Mouse (Mus musculus) spleen, postnatal 36 days (tissue): Measurements from ENCODE around the gene Eef1akmt3.
A peak's percentile ranks its signal among the peaks of the same experiment; 100 is the strongest.

Experiments
- DNase-seq, 2 experiments: peaks; one replicate each; pipeline ENCODE4 v3.0.0; 2022; ENCODE audit warnings: low spot score in 2 of 2, mixed read lengths in 1 of 2

Gene Eef1akmt3

DNA sequence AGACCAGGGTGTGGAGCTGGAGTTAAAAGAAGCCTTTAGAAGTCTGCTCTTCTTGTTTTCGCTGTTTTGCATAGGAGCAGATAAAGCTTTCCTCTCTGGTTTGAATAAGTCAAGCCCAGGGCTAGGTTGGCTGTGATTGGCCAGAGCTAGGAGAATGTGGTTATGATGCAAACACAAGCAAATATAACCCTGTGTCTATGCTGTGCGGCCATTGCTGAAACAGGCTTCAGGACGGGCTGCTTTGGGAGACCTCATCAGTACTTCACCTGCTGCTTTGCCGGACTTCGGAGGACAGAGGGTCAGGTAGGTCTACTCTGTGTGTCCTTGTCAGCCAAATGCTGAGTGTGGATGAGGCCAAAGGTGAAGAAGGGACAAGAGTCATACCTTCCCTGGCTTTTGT lies 40.8 kb downstream of the Eef1akmt3 start, which contains the start of gene Avil:
Gene Avil (plus strand): TSS at position 181 of the 400 bp plus-strand sequence.
- DNase-seq, result no peak

DNA sequence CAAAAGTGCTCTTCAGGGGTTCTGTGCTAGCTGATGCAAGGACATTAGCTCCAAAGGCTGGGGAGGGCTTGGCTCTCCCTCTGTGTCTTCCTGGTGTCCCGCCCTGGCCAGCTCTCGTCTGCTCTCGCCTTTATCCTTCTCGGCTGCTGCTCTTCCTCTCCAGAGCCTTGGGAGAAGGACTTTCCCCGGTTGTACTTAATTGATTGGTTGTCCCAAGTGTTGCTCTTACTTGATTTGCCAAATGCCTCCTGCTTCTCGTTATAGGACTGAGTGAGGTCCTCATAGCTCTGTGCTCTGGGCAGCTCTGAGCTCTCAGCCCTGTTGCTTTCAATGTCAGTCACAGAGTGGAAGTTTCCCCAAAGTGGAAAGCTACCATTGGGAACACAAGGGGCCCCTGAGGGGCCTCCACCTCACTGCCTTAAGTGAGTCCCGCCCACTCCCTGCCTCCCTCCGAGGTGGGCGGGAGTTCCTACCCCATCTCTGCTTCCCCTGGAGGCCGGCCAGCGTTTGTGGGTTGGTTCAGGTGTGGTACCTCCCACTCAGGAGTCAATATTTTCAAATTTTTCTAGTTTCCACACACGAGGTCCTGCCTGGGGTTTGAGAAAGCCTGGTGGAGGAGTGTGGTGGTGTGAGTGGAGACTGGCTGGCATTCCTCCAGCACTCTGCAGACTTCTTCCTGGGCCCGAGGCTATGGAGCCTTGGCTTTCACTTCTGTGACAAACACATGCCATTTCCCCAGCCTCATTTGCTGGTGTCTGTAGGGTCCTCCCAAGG lies 43.8 kb downstream of the Eef1akmt3 start:
- no peak for DNase-seq

DNA sequence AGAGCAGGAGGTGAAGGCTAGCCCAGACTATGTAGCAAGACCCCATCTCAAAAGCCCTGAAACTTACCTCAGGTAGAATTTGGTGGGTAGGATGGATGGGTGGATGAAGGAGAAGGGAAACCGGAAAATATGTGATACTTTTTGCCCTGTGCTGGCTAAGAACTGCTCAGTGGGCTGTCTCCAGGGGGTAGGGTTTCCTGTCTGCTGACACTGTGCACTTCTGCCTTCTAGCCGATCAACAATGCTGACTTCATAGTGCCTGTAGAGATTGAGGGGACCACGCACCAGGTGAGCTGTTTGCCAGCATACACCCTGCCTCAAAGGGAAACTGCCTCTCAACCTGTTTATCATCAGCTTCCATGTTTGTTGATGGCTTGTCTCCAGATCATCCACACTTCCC lies 47.7 kb downstream of the Eef1akmt3 start:
- DNase-seq, result peak; percentile 49 to 59

DNA sequence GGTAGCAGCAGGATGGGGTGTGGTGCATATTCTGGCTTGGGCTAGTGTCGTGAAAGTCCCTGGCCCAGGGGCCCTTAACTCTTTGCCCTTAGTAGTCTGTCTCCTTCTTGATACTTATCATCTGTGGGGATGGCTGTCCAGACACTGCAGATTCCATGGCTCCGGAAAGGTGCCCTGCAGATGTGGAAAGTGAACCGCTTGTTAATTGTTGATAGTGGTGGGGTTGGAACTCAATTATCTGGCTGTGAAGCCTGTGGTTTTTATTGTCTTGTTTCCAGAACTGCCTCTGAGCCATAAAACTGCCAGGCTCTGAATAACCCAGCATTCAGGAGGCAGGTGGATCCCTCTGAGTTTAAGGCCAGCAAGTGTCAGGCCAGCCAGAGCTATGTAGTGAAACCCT lies 49.6 kb downstream of the Eef1akmt3 start:
- DNase-seq, result no peak

DNA sequence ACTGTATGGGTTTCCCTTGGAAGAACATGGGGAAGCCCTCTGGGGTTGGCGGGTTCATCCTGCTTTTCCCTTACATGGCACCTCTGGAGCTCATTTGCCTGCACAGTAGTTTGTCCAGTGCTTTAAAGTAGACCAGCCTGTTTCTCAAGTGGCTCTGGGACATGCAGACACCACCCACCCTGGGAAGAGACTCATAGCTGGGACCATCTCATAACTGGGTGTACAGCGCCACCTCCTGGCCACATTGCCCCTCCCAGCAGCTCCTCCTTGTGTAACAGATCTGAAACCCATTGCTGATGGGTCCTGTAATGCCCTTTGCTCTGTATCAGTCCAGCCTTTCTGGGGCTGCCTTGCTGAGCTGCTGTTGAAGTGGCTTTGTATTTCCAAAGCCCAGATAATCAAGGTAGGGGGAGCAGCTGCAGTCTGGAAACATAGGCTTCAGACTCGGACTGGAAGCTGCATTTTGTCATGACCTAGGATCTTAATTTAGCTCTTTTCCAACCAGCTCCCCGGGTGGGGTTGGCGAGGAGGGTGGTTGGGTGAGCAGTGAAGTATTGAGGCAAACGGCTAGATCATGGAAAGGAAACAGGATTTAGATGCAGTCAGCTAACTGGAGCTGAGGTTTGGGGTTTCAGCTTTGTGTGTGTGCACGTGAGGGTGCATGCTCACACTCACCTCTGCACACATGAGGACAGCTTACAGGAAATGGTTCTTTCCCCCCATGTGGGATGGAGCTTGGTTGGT lies 50.8 kb downstream of the Eef1akmt3 start:
- DNase-seq, result peak; percentile 74 to 75

DNA sequence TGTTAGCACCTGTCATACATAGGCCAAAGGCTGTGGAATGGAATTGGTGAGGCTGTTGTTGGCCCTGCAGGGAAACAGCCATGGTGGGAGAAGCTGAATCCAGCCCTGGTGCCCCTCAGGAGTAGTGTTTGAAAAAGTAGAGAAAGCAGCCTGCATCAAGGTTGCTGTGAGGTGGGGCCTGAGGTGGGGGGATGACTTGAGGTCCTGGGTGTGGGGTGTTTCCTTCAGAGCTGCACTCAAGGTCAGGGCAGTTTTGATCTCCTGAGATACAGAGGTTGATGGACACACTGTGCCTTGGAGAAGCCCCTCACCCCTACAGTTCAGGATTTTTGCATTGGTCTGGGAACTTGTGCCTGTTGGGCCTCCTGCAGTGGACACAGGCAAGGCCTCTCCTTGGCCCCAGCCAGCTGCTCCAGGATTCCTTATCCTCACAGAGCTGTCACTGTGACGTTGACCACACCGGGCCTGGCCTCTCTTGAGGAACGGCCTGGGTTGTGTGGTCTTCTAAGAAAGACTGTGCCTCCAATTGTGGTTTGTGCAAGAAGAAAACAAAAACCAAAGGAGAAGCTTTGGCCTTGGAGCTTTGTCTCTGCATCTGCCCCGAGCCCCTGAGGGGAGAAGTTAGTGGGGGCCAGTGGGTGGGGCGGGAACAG lies 52.7 kb downstream of the Eef1akmt3 start:
- no peak for DNase-seq

DNA sequence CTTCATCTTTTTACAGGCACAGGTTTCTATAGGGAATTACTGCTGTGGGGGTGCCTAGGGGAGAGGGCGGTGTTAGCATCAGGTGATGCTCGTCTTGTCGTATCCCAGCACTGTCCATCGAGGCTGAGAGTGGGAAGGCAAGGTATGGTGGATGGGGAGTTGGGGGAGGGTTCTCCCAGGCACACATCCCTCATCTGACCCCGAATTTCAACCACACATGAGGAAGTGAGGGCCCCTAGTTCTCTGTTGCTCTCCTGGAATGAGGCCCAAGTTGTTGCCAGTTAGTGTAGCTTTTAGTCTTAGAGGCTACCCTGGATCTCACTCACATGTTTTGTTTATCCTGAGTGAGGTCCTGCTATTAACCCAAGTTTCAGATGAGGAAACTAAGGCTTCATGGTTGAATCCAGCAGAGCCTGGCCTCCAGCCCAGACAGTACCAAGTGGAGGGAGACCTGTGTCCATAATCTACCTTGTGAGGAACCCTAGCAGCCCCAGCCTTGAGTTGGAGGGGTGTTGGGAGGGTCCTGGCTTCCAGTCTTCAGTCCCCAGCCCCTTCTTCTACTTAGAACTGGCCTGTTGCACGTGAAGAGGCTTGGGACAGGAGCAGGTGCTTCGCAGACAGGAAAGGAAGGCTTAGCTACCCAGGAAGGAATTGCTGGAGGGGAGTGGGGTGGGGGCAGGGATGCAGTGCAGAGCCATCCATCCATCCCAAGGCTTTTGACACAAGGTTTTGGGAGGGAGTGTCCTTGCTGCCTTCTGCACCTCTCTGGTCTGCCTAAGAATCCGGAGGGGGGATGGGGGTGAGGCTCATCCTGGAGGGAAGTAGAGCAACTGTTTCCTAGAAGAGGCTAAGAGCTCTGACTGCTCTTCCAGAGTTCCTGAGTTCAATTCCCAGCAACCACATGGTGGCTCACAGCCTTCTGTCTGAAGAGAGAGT lies 53.9 kb downstream of the Eef1akmt3 start:
- no peak for DNase-seq

DNA sequence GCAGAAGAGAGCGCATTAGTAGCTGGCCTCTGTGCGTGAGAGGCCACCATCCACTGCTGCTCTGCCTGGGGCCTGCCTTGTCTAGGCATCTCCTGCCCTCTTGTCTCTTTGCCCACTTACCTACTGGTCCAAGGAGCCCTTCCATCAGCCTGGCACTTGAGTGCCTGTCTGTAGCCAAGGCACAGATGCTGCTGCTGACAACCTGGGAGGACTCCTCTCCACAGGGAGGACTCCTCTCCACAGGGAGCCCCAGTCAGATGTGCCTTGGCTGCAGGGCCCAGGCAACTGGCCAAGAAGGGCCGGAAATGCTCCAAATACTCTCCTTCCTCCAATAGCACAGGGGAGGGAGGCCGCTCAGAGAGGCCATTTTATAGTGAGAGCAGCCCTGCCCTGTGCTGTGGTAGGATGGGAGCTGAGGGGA lies 54.8 kb downstream of the Eef1akmt3 start:
- peak; percentile 37 to 46 for DNase-seq

DNA sequence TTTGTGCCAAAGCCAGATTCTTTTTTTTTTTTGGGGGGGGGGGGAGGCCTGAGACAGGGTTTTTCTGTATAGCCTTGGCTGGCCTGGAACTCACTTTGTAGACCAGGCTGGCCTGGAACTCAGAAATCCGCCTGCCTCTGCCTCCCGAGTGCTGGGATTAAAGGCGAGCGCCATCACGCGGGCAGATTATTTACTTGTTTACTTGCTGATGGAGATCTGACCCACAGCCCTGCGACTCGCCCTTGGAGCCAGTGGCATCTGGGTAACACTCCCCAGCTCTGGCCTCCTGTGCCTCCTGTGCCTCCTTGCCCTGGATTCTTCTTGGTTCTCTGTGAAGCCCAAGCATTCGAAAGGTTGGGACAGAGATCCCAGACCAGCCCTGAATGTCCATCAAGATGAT lies 55.7 kb downstream of the Eef1akmt3 start:
- DNase-seq, result no peak

DNA sequence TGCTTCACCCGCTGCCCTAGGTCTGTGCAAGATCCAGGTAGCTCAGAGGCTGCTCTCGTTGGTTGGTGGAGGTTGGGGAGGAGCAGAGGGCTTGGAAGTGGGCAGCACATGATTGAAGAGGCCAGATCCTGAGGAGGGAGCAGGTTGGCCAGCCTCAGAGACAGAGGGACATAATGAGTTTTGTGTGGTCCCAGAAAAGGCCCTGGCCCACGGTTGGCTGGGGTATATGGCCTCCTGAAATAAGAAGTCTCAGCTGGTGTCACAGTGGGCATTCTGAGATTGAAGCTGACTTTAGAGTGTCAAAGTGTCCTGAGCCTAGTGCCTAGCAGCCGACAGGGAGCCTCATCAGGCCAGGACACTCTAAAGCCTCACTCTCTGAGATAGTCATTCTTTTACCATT lies 56.2 kb downstream of the Eef1akmt3 start:
- DNase-seq, result no peak

DNA sequence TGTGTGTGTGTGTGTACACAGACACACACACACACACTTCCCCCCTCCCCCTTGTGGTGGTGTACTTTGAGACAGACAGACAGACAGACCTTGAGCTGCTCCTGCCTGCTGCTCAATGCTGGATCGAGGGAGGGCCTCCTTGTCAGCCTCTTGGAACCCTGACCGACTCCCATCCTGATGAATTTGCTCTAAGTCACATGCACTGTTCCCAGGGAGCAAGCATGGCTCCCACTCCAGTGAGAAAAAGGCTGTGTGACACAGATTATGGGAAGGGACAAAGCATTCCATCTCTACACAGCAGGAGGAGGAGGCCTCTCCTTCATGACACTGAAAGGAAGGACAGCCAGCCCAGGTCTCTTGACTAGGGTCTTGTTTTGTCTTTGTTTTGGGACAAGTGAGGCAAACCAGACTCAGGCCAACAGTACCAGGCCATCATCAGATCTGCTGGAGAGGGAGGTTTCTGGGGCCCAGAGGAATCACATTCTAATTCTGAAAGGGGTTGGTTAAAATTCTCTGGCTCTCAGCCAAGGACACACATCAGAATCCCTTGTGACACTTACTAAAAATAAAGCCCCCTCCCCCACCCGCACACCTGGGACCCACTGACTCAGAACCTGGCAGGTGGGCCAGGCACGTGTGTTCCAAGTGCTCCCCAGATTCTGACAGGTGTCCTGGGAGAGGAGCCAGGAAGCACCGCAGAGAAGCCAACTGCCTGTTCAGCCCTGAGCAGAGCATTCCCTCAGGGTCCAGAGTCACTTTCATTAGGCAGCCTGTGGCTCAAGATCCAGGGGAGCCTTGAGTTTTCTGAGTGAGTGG lies 56.9 kb downstream of the Eef1akmt3 start:
- no peak for DNase-seq

DNA sequence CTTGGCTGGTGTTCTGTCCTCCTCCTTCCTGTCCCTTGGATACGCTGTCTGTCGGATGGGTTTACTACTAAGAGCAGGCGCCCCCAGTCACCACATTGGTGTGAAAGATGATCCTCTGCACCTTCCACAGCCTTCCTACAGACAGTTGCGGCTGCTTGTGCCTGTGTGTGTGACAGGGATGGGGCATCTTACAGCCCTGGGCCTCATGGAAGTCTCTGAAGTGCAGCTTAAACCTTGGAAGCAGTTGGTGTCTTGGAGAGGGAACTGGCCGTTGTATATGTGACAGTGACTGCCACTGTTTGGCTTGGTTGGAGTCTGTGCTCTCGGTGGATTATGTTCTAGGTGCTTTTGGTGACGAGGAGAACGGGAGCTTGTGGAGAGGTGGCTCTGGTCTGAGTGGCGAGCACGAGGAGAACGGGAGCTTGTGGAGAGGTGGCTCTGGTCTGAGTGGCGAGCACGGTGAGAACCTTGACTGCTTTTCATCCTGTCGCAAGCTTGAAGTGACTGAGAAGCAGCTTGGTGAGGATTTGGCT lies 58.1 kb downstream of the Eef1akmt3 start:
- no peak for DNase-seq

DNA sequence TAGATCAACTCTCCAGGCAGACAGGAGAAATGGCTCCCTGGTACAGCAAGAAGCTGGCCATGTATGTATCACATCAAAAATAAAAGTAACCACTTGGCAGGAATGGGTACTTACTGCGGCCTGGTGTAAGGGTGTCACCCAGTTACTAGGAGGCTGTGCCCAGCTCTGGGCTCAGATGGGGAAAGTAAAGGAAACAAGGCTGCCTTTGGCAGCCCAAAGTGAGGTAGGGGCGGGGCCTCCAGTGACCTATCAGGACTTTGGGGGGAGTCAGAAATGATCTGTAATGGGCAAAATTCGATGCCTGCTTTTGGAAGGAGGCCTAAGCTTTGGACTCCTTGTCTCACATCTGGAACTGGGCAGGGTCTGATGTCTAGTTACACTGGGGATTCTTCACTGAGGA lies 59.6 kb downstream of the Eef1akmt3 start:
- no peak for DNase-seq
